Comparison of ENCODE assay signal across 27 mouse cellular contexts in the genomic region with DNA sequence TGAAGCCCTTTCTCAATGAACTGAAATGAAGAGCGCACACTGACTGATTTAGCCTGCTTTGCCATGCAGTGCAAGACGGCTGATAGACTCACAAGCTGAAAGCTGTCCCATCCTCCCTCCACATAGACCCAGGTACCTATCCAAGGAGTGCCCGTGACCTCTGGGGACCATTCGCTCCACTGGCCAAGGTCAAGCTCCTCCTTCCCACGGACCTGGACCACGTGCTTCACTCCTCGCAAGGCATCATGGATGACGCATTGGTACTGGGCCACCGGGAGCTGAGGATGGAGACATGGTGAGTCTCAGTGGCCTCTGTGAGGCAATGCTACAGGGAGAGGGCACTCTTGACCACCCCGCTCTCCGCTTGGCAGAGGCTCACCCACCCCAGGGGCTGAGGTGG. TPM values are rescaled to one million over a fixed set of nuclear protein-coding genes. Genes with fewer than 3 reads are reported as not detected.
"Had no signal": no experiment of that assay in that cellular context is flagged by ENCODE, and none has a peak within 500 bp of the region (broad histone marks: within the 10 kb centered on the region; RNA-seq: fewer than 3 reads in every experiment).

No protein-coding gene starts in this region.

- H3K9me3 ChIP-seq: heart, embryonic 10.5 days; heart, embryonic 13.5 days; heart, embryonic 15.5 days; hindbrain, embryonic 13.5 days; intestine, embryonic 15.5 days; kidney, embryonic 15.5 days; limb, embryonic 13.5 days; limb, embryonic 15.5 days had no signal

- H3K36me3 ChIP-seq: heart, embryonic 10.5 days; heart, embryonic 13.5 days; heart, embryonic 15.5 days; hindbrain, embryonic 13.5 days; intestine, embryonic 15.5 days; kidney, embryonic 15.5 days; limb, embryonic 13.5 days; limb, embryonic 15.5 days had no signal

- H3K4me3 ChIP-seq: heart, adult 2 months; heart, embryonic 10.5 days; heart, embryonic 13.5 days; heart, embryonic 15.5 days; hindbrain, embryonic 13.5 days; intestine, embryonic 15.5 days; kidney, embryonic 15.5 days; limb, embryonic 13.5 days; limb, embryonic 15.5 days had no signal

- H3K9ac ChIP-seq: heart, embryonic 13.5 days; heart, embryonic 15.5 days; hindbrain, embryonic 13.5 days; intestine, embryonic 15.5 days; kidney, embryonic 15.5 days; limb, embryonic 13.5 days; limb, embryonic 15.5 days; liver, embryonic 14.5 days had no signal

- H3K4me1 ChIP-seq: heart, embryonic 15.5 days; hindbrain, embryonic 13.5 days; intestine, embryonic 15.5 days had no signal

- DNase-seq: gastrocnemius, postnatal 14 days; gastrocnemius, postnatal 36 days; heart, adult 11 months; heart, postnatal 14 days; heart, postnatal 36 days; kidney, adult 18-20 months; kidney, adult 8-10 months; kidney, postnatal 14 days; kidney, postnatal 36 days; layer of hippocampus, adult 9-11 months; layer of hippocampus, postnatal 36 days; left cerebral cortex, postnatal 4 days had no signal

- H3K27me3 ChIP-seq: heart, embryonic 15.5 days; hindbrain, embryonic 13.5 days; intestine, embryonic 15.5 days; kidney, embryonic 15.5 days; limb, embryonic 13.5 days; limb, embryonic 15.5 days had no signal

- ATAC-seq: hindbrain, embryonic 16.5 days; inflammation-experienced regulatory T-cells, adult 6 months; intestine, embryonic 15.5 days; intestine, postnatal 0 days had no signal

- H3K4me2 ChIP-seq: heart, embryonic 13.5 days; heart, embryonic 15.5 days; hindbrain, embryonic 13.5 days; intestine, embryonic 15.5 days; kidney, embryonic 15.5 days; limb, embryonic 13.5 days; limb, embryonic 15.5 days had no signal

- H3K27ac ChIP-seq: heart, adult 2 months; heart, embryonic 10.5 days; heart, embryonic 13.5 days; heart, embryonic 15.5 days; hindbrain, embryonic 13.5 days; intestine, embryonic 15.5 days; kidney, embryonic 15.5 days; kidney, postnatal 0 days; limb, embryonic 13.5 days; limb, embryonic 15.5 days; liver, embryonic 14.5 days had no signal

RNA-seq across cellular contexts. Expression of gene She, which starts 54.6 kb away (rescaled TPM):
- total RNA-seq: hematopoietic stem cell, adult 5-6 weeks had no signal
